Comparison of ENCODE assay signal across 8 mouse cellular contexts in genomic region chr13:98031642-98031960, GRCm38 (mm10).
DNase-seq lines count a peak whose midpoint lies in the region; ATAC-seq and TF ChIP-seq lines count a peak whose summit lies in the region.

No protein-coding gene starts in this region.

- no peaks in the 10 kb centered on the region for H3K36me3 ChIP-seq in C2C12 (ENCODE audit: control insufficient read depth, insufficient read depth)
- no peaks in the 10 kb centered on the region for H3K36me3 ChIP-seq in forebrain, postnatal 0 days (ENCODE audit: insufficient read depth)
- no peaks in the 10 kb centered on the region for H3K36me3 ChIP-seq in liver, embryonic 16.5 days (ENCODE audit: control insufficient read depth, insufficient read depth)

- no peak for TF ChIP-seq CTCF in cerebellum, adult 2 months (IDR thresholded peaks at IDR 0.05; ENCODE audit: borderline replicate concordance, insufficient read depth, low read depth, low read length)
- no peak for TF ChIP-seq CTCF in C2C12 (IDR thresholded peaks at IDR 0.05; ENCODE audit: control insufficient read depth, insufficient read depth, insufficient read length)
- no peak for TF ChIP-seq CTCF in forebrain, postnatal 0 days (IDR thresholded peaks at IDR 0.05; ENCODE audit: low read depth)

- peak; percentile 26 for ATAC-seq in forebrain, postnatal 0 days
- no peak for ATAC-seq in liver, embryonic 16.5 days (ENCODE audit: low read depth)

- peak overlapping the region; percentile 34 for H3K4me3 ChIP-seq in cerebellum, adult 2 months (replicated peaks; ENCODE audit: insufficient read depth, low read depth, low read length)
- no peak overlapping the region for H3K4me3 ChIP-seq in C2C12 (ENCODE audit: insufficient read depth, poor library complexity, severe bottlenecking)
- H3K4me3 ChIP-seq in forebrain, postnatal 0 days (ENCODE audit: low read depth, low read length) = peak overlapping the region; percentile 20
- H3K4me3 ChIP-seq in liver, embryonic 16.5 days (ENCODE audit: low read depth, low read length) = peak overlapping the region; percentile 34

- peak overlapping the region; percentile 0 for H3ac ChIP-seq in C2C12 (ENCODE audit: control insufficient read depth, insufficient read length, low read depth)

- no peak overlapping the region for H3K27ac ChIP-seq in cerebellum, adult 2 months (ENCODE audit: insufficient read depth, low read length)
- H3K27ac ChIP-seq in forebrain, postnatal 0 days (ENCODE audit: low read depth, low read length) = no peak overlapping the region
- H3K27ac ChIP-seq in liver, embryonic 16.5 days (ENCODE audit: low read length) = no peak overlapping the region

- no peaks in the 10 kb centered on the region for H3K4me1 ChIP-seq in cerebellum, adult 2 months (ENCODE audit: control insufficient read depth, insufficient read depth, low read length)
- peaks cover 11% of the 10 kb centered on the region for H3K4me1 ChIP-seq in forebrain, postnatal 0 days (ENCODE audit: insufficient read depth)
- H3K4me1 ChIP-seq in liver, embryonic 16.5 days (ENCODE audit: control insufficient read depth, low read depth, low read length) = no peaks in the 10 kb centered on the region; the same call in 1 of the 2 replicates

- H3K79me3 ChIP-seq in C2C12 (ENCODE audit: low read depth) = no peaks in the 10 kb centered on the region

- no peaks in the 10 kb centered on the region for H3K27me3 ChIP-seq in cerebellum, adult 2 months (ENCODE audit: control insufficient read depth, insufficient read depth, low read length)
- peaks cover 9% of the 10 kb centered on the region for H3K27me3 ChIP-seq in C2C12 (ENCODE audit: control insufficient read depth, insufficient read depth, insufficient read length)
- H3K27me3 ChIP-seq in forebrain, postnatal 0 days (ENCODE audit: insufficient read depth, low read length) = no peaks in the 10 kb centered on the region
- no peaks in the 10 kb centered on the region for H3K27me3 ChIP-seq in liver, embryonic 16.5 days (ENCODE audit: control insufficient read depth, insufficient read depth, low read depth, low read length)

- H3K9ac ChIP-seq in forebrain, postnatal 0 days = 0 out of 2 replicates have a peak overlapping the region, but pooled peaks have one; percentile 18
- no peak overlapping the region for H3K9ac ChIP-seq in liver, embryonic 16.5 days (ENCODE audit: low read depth, low read length)

- peak overlapping the region; percentile 39 for H3K4me2 ChIP-seq in forebrain, postnatal 0 days (ENCODE audit: low read depth)
- H3K4me2 ChIP-seq in liver, embryonic 16.5 days (ENCODE audit: low read depth, low read length) = peak overlapping the region; percentile 52

- no peak for TF ChIP-seq POLR2A in cerebellum, adult 2 months (IDR thresholded peaks at IDR 0.05; ENCODE audit: borderline replicate concordance, insufficient read depth, low read length)

- WGBS in cerebellum, adult 2 months = 31% methylated on average over 5 of the region's 5 CpGs
- WGBS in forebrain, postnatal 0 days = 33% methylated on average over 5 of the region's 5 CpGs
- 26% methylated on average over 5 of the region's 5 CpGs for WGBS in liver, embryonic 16.5 days (ENCODE audit: insufficient replicate concordance)

- H3K9me3 ChIP-seq in forebrain, postnatal 0 days (ENCODE audit: low read length) = no peaks in the 10 kb centered on the region
- H3K9me3 ChIP-seq in liver, embryonic 16.5 days (replicated peaks; ENCODE audit: control insufficient read depth, low read length) = no peaks in the 10 kb centered on the region

- no peaks in the 10 kb centered on the region for H3K79me2 ChIP-seq in C2C12 (ENCODE audit: control insufficient read depth, insufficient read depth)

- no peak for DNase-seq in cerebellum, adult 2 months
- no peak for DNase-seq in cerebellum, adult 11 months
- DNase-seq in forebrain, postnatal 0 days = no peak
- no peak for DNase-seq in thymus, postnatal 10 days (ENCODE audit: low spot score in 2 of 2)
- no peak for DNase-seq in adrenal gland, adult 18-20 months (ENCODE audit: low spot score in 2 of 2)
- DNase-seq in layer of hippocampus, postnatal 14 days (ENCODE audit: low spot score in 2 of 2) = no peak

TF ChIP-seq in C2C12, 6 proteins besides CTCF, POLR2A, EP300 and RAD21:
- no peak for TF ChIP-seq FOSL1 (IDR thresholded peaks at IDR 0.05; ENCODE audit: insufficient read depth, low read length, poor library complexity, severe bottlenecking)
- no peak for TF ChIP-seq CEBPB (IDR thresholded peaks at IDR 0.05; ENCODE audit: low read depth)
- TF ChIP-seq USF1 (IDR thresholded peaks at IDR 0.05; ENCODE audit: low read depth) = no peak
- no peak for TF ChIP-seq MYOG (IDR thresholded peaks at IDR 0.05; ENCODE audit: control insufficient read depth, extremely low read depth, insufficient read length)
- TF ChIP-seq MAX (IDR thresholded peaks at IDR 0.05) = no peak
- no peak for TF ChIP-seq MYOD1 (IDR thresholded peaks at IDR 0.05; ENCODE audit: control insufficient read depth, insufficient read length, low read depth)
TF ChIP-seq in C2C12: peak in this region for 0.
